Comparison of ENCODE assay signal across 8 mouse cellular contexts in genomic region chr11:5788056-5789014, GRCm38 (mm10). TPM values are rescaled to one million over a fixed set of nuclear protein-coding genes. Genes with fewer than 3 reads are reported as not detected.
DNase-seq lines count a peak whose midpoint lies in the region; ATAC-seq lines count a peak whose summit lies in the region.

TSS of gene Dbnl (plus strand) at chr11:5788488.

- DNase-seq in B cell, adult 2 months = peak; percentile 99
- DNase-seq in brain, adult 2 months (ENCODE audit: low read depth, low spot score) = peak; percentile 97
- DNase-seq in heart, embryonic 10.5 days (ENCODE audit: low spot score) = peak; percentile 98
- peak; percentile 97 for DNase-seq in liver
- DNase-seq in spleen, postnatal 4 days (ENCODE audit: low spot score in 2 of 2) = peak; percentile 96 to 97

- peak within 1 kb of the TSS; percentile 79 for H3K9ac ChIP-seq in kidney, embryonic 15.5 days

- peaks cover 30% of the 10 kb centered on the region for H3K36me3 ChIP-seq in heart, embryonic 10.5 days
- peaks cover 27% of the 10 kb centered on the region for H3K36me3 ChIP-seq in kidney, embryonic 15.5 days

- ATAC-seq in erythroblast, adult 5-6 weeks (replicated peaks; ENCODE audit: low FRiP score, poor library complexity, severe bottlenecking) = peak; percentile 94
- ATAC-seq in kidney, embryonic 15.5 days (replicated peaks; ENCODE audit: low FRiP score) = peak; percentile 96
- ATAC-seq in monocyte, adult 5-6 weeks (replicated peaks; ENCODE audit: insufficient number of reproducible peaks, low FRiP score, low TSS enrichment, poor library complexity, severe bottlenecking) = peak; percentile 80

- H3K27ac ChIP-seq in heart, embryonic 10.5 days = peak within 1 kb of the TSS; percentile 97
- peak within 1 kb of the TSS; percentile 92 for H3K27ac ChIP-seq in kidney, embryonic 15.5 days

- no peaks in the 10 kb centered on the region for H3K27me3 ChIP-seq in heart, embryonic 10.5 days (ENCODE audit: insufficient read depth, poor library complexity, severe bottlenecking)
- H3K27me3 ChIP-seq in kidney, embryonic 15.5 days = no peaks in the 10 kb centered on the region

- under 1% methylated on average over 74 of the region's 74 CpGs for WGBS in heart, embryonic 10.5 days
- under 1% methylated on average over 74 of the region's 74 CpGs for WGBS in kidney, embryonic 15.5 days

- H3K4me2 ChIP-seq in kidney, embryonic 15.5 days = peak within 1 kb of the TSS; percentile 83

- peak within 1 kb of the TSS; percentile 92 for H3K4me3 ChIP-seq in heart, embryonic 10.5 days
- peak within 1 kb of the TSS; percentile 64 for H3K4me3 ChIP-seq in kidney, embryonic 15.5 days (replicated peaks)

- H3K9me3 ChIP-seq in heart, embryonic 10.5 days = no peaks in the 10 kb centered on the region
- no peaks in the 10 kb centered on the region for H3K9me3 ChIP-seq in kidney, embryonic 15.5 days (replicated peaks)

- H3K4me1 ChIP-seq in heart, embryonic 10.5 days = peaks cover 19% of the 10 kb centered on the region
- H3K4me1 ChIP-seq in kidney, embryonic 15.5 days = peaks cover 19% of the 10 kb centered on the region

RNA-seq across cellular contexts. Expression of gene Dbnl, which starts in this region (rescaled TPM):
- total RNA-seq in erythroblast, adult 5-6 weeks (2015; ENCODE audit: low replicate concordance) = 14.4 and 17.1 TPM in 2 replicates
- total RNA-seq in erythroblast, adult 5-6 weeks (2017; ENCODE audit: low replicate concordance) = 26.0 and 32.9 TPM in 2 replicates
- polyA plus RNA-seq in heart, embryonic 10.5 days (2016; fragmentation: Nextera tagmentation; extraction: Ambion mirVana) = 101 and 114 TPM in 2 replicates
- 112 and 116 TPM in 2 replicates for polyA plus RNA-seq in kidney, embryonic 15.5 days (2015; fragmentation: Nextera tagmentation; extraction: Ambion mirVana)
- total RNA-seq in monocyte, adult 5-6 weeks (2017) = 164 to 214 TPM (median 184 TPM) in 3 replicates

Comparison
In these comparisons a context has a peak if more than half of its experiments do, and no peak if none do; other contexts are left out.
1. Peak in every context shown above with its lines: DNase-seq, ATAC-seq, H3K4me3 ChIP-seq and H3K27ac ChIP-seq.